Mouse (Mus musculus): ENCODE measurements at regions not wholly inside any gene's neighbourhood (a gene's known extent, or its start where the extent isn't known, plus 50 kb on each side); places are given as distances from the start of the nearest gene placed in this dataset.

- no peak for TF ChIP-seq CTCF (IDR thresholded peaks at IDR 0.05; ENCODE audit: control insufficient read depth, insufficient read depth, low read length)
- no peak for TF ChIP-seq POLR2A (IDR thresholded peaks at IDR 0.05; ENCODE audit: borderline replicate concordance, control insufficient read depth, low read depth, low read length)
These were observed 780.8 kb downstream of the Nr2f2 start for GRCm38 (mm10) chr7:69585716-69586115.

Measured in bone marrow, adult 2 months (tissue).